Mouse (Mus musculus) embryonic fibroblast, embryonic 13.5 days (primary cell): Measurements from ENCODE around the gene Ttc25.

Experiments
- CTCF ChIP-seq: IDR thresholded peaks from 2 replicates; pipeline ENCODE4 v1.5.1; 2011; ENCODE audit warnings: mild to moderate bottlenecking, control low read depth, low read length, moderate library complexity, borderline replicate concordance; ENCODE audit not compliant: insufficient read depth
- POLR2A ChIP-seq: IDR thresholded peaks from 2 replicates; pipeline ENCODE4 v1.6.1; 2011; ENCODE audit warnings: low read depth, mild to moderate bottlenecking, control low read depth, low read length, moderate library complexity

DNA sequence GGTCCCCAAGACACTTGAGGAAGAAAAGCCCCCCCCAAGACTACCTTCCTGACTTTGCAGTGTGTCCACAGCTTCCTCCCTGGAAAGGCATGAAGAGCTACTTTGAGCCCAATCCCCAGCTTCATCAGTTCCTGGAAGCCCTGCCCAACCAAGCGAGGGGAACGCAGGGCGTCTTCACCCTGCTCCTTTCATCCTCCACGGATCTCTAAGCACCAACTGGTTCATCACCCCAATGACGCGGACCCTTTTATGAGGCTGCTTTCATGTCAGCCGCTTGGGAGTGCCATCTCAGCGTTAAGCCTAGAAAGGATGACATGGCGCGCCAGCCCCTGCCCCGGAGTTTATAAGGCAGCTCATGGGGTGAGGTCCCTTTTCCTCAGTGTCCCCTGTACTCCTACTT, 74.6 kb downstream of the Ttc25 start, which contains the start of gene Dnajc7:
- TF ChIP-seq POLR2A: peak; percentile 29; the same call in 1 of the 2 replicates
- no peak for TF ChIP-seq CTCF
